Mouse (Mus musculus): ENCODE results near the gene Vwce.

Vwce gene

GRCm38 (mm10) chr19:10689470-10690166 lies 55.6 kb downstream of the Vwce start:
- no peak for DNase-seq (ENCODE audit: extremely low spot score)

- DNase-seq (ENCODE audit: extremely low spot score) = no peak
Measured at GRCm38 (mm10) chr19:10690336-10690735, 56.3 kb downstream of the Vwce start.

GRCm38 (mm10) chr19:10691121-10691520 lies 57.1 kb downstream of the Vwce start:
- no peak for DNase-seq (ENCODE audit: extremely low spot score)

GRCm38 (mm10) chr19:10691660-10692059 lies 57.6 kb downstream of the Vwce start:
- no peak for DNase-seq (ENCODE audit: extremely low spot score)

GRCm38 (mm10) chr19:10692361-10692760 lies 58.3 kb downstream of the Vwce start:
- no peak for DNase-seq (ENCODE audit: extremely low spot score)

- DNase-seq (ENCODE audit: extremely low spot score) = no peak
Measured at GRCm38 (mm10) chr19:10693926-10694682, 60.1 kb downstream of the Vwce start.

GRCm38 (mm10) chr19:10695801-10696200 lies 61.8 kb downstream of the Vwce start:
- no peak for DNase-seq (ENCODE audit: extremely low spot score)

GRCm38 (mm10) chr19:10698131-10698991 lies 64.3 kb downstream of the Vwce start:
- DNase-seq (ENCODE audit: extremely low spot score) = no peak

GRCm38 (mm10) chr19:10699851-10700250 lies 65.8 kb downstream of the Vwce start:
- no peak for DNase-seq (ENCODE audit: extremely low spot score)

- no peak for DNase-seq (ENCODE audit: extremely low spot score)
Measured at GRCm38 (mm10) chr19:10701013-10701726, 67.2 kb downstream of the Vwce start.

GRCm38 (mm10) chr19:10702125-10702524 lies 68.1 kb downstream of the Vwce start:
- no peak for DNase-seq (ENCODE audit: extremely low spot score)

GRCm38 (mm10) chr19:10703470-10703869 lies 69.5 kb downstream of the Vwce start:
- no peak for DNase-seq (ENCODE audit: extremely low spot score)

- no peak for DNase-seq (ENCODE audit: extremely low spot score)
Measured at GRCm38 (mm10) chr19:10707087-10707875, 73.3 kb downstream of the Vwce start.

GRCm38 (mm10) chr19:10707881-10708280 lies 73.9 kb downstream of the Vwce start:
- DNase-seq (ENCODE audit: extremely low spot score) = no peak

- DNase-seq (ENCODE audit: extremely low spot score) = no peak
Measured at GRCm38 (mm10) chr19:10708900-10709299, 74.9 kb downstream of the Vwce start.

GRCm38 (mm10) chr19:10709360-10710087 lies 75.5 kb downstream of the Vwce start:
- peak; percentile 92 for DNase-seq (ENCODE audit: extremely low spot score)

GRCm38 (mm10) chr19:10710088-10710511 lies 76.1 kb downstream of the Vwce start:
- peak; percentile 45 for DNase-seq (ENCODE audit: extremely low spot score)

- no peak for DNase-seq (ENCODE audit: extremely low spot score)
Measured at GRCm38 (mm10) chr19:10710751-10711150, 76.7 kb downstream of the Vwce start.

GRCm38 (mm10) chr19:10712194-10712593 lies 78.2 kb downstream of the Vwce start:
- no peak for DNase-seq (ENCODE audit: extremely low spot score)

- DNase-seq (ENCODE audit: extremely low spot score) = no peak
Measured at GRCm38 (mm10) chr19:10712646-10713045, 78.6 kb downstream of the Vwce start.

All from embryo, embryonic 9.5 days (tissue).